Mouse (Mus musculus): ENCODE data around the gene Trim9.

GRCm38 (mm10) chr12:70307062-70307461 lies 40.4 kb downstream of the Trim9 start:
- TF ChIP-seq POLR2A (IDR thresholded peaks at IDR 0.05; ENCODE audit: borderline replicate concordance, control insufficient read depth, low read depth, low read length), result no peak
- TF ChIP-seq CTCF (IDR thresholded peaks at IDR 0.05; ENCODE audit: control insufficient read depth, insufficient read depth, low read length), result no peak
